Mouse (Mus musculus) kidney, embryonic 16.5 days (tissue): ENCODE data around the gene Ctsr. TPM values are rescaled to one million over a fixed set of nuclear protein-coding genes. Genes with fewer than 3 reads are reported as not detected.
"Not testable (repeated sequence)": the region's sequence is repeated elsewhere in the genome, so short reads cannot be mapped to it uniquely, and the experiment has no call there.

Experiments used
- ATAC-seq: fragments of 200-750 bp; cut with Nextera tagmentation; 2 replicates; pipeline ENCODE4 v1.8.0; 2017; ENCODE audit warnings: moderate TSS enrichment; ENCODE audit not compliant: low FRiP score, low TSS enrichment
- H3K27ac ChIP-seq: fragments of 300-500 bp; sonication (generic); 2 replicates; pipeline ENCODE4 v1.5.1; 2014; ENCODE audit warnings: low read length
- H3K27me3 ChIP-seq: fragments of 300-500 bp; sonication (generic); 2 replicates; pipeline ENCODE4 v1.6.1; 2014; ENCODE audit warnings: low read length, control low read depth, mixed read lengths; ENCODE audit not compliant: insufficient read depth
- H3K36me3 ChIP-seq: fragments of 300-500 bp; sonication (generic); 2 replicates; pipeline ENCODE4 v1.6.1; 2014; ENCODE audit warnings: low read length, control low read depth, mixed read lengths; ENCODE audit not compliant: insufficient read depth
- H3K4me1 ChIP-seq: fragments of 300-500 bp; sonication (generic); 2 replicates; pipeline ENCODE4 v1.6.1; 2014; ENCODE audit warnings: low read length, control low read depth, mixed read lengths; ENCODE audit not compliant: insufficient read depth
- H3K4me2 ChIP-seq: fragments of 300-500 bp; sonication (generic); replicated peaks from 2 replicates; pipeline ENCODE4 v1.6.1; 2014; ENCODE audit warnings: low read depth, low read length
- H3K4me3 ChIP-seq: fragments of 300-500 bp; sonication (generic); 2 replicates; pipeline ENCODE4 v1.5.1; 2014; ENCODE audit warnings: mild to moderate bottlenecking, low read length
- H3K9ac ChIP-seq: fragments of 300-500 bp; sonication (generic); replicated peaks from 2 replicates; pipeline ENCODE4 v1.6.1; 2014; ENCODE audit warnings: low read length
- H3K9me3 ChIP-seq: fragments of 300-500 bp; sonication (generic); 2 replicates; pipeline ENCODE4 v1.6.1; 2016; ENCODE audit warnings: low read length, control low read depth
- whole genome bisulfite sequencing: fragments of 180-500 bp; shearing (Covaris S2); extraction: QIAGEN DNeasy Blood & Tissue Kit; methylation state at CpG from one replicate; pipeline ENCODE4 v1.1.7; 2014; 5-methylcytosine and 5-hydroxymethylcytosine counted together
- polyA plus RNA-seq: library from polyadenylated mRNA; unstranded; fragments of >200 nt; fragmentation: Nextera tagmentation; extraction: Ambion mirVana; gene quantifications from 2 replicates; pipeline ENCODE4 v1.2.1, GENCODE M21; 2015

Gene Ctsr
- not detected in 2 replicates for polyA plus RNA-seq

DNA sequence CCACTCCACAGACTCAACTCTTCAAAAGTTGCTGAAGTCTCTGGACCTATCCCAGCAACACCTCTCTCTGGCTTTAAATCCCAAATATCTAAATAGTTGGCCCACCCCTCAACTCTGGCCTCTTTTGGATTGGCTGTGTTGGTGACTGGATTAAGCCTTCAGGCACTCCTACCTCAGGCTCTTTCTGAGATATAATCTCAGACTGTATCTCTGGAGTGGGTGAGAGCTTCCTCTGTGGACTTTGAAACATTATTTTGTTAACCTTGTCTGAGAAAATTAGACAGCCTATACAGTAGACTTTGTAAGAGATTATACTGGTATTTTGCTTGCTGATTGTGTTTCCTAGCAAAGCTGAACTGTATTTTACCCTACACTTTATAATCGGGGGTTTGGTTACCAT is at the start of gene Ctsr:
Gene Ctsr, minus strand, starts transcription at position 101 of the 400 bp plus-strand sequence.
- no peak for ATAC-seq
- H3K4me2 ChIP-seq: no peak within 1 kb of the TSS
- no peaks in the 10 kb centered on the region for H3K36me3 ChIP-seq
- WGBS: 85% methylated on average over 1 of the region's 1 CpGs
- no peak within 1 kb of the TSS for H3K4me3 ChIP-seq
- no peak within 1 kb of the TSS for H3K9ac ChIP-seq
- no peaks in the 10 kb centered on the region for H3K27me3 ChIP-seq
- no peak within 1 kb of the TSS for H3K27ac ChIP-seq
- no peaks in the 10 kb centered on the region for H3K9me3 ChIP-seq
- no peaks in the 10 kb centered on the region for H3K4me1 ChIP-seq

- no peaks in the 10 kb centered on the region for H3K36me3 ChIP-seq
- no peak within 1 kb of the TSS for H3K9ac ChIP-seq
- no peak within 1 kb of the TSS for H3K4me3 ChIP-seq
- H3K4me2 ChIP-seq: no peak within 1 kb of the TSS
- 89% methylated on average over 3 of the region's 3 CpGs for WGBS
- no peaks in the 10 kb centered on the region for H3K27me3 ChIP-seq
- H3K4me1 ChIP-seq: no peaks in the 10 kb centered on the region
- H3K27ac ChIP-seq: no peak within 1 kb of the TSS
- ATAC-seq: no peak
- 0 out of 2 replicates have a peak, but pooled peaks cover 15% of the 10 kb centered on the region for H3K9me3 ChIP-seq
Observed at GRCm38 (mm10) chr13:61203310-61203709, 39.3 kb upstream of the Ctsr start, which contains the start of gene Cts6. Cts6 (minus strand) TSS chr13:61203410.

GRCm38 (mm10) chr13:61185151-61185933 is 21.3 kb upstream of the Ctsr start:
- 78% methylated on average over 5 of the region's 5 CpGs for WGBS
- not testable (repeated sequence) for H3K4me3 ChIP-seq, H3K9ac ChIP-seq

DNA sequence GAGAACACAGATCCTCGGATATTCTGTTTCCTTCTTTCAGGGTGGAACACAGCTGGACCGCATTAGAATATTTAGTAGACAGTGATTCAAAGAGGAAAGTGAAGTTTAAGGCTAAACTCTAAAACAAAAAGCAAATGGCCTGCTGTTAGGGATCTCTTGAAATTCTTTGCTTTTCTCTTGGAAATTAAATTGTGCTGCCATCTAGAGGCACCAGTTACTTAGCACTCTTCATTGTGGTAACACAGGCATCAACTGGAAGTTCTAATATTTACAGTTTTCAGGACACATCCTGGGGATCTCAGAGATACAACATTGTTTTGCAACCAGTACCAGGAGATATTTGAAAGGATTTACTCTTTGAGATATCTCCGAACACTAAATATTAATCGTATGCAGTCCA is 566 bp upstream of the Ctsr start:
- H3K36me3 ChIP-seq: no peaks in the 10 kb centered on the region
- no peaks in the 10 kb centered on the region for H3K27me3 ChIP-seq
- ATAC-seq: no peak
- H3K4me2 ChIP-seq: no peak overlapping the region
- no peak overlapping the region for H3K27ac ChIP-seq
- H3K9ac ChIP-seq: no peak overlapping the region
- H3K9me3 ChIP-seq: no peaks in the 10 kb centered on the region
- WGBS: 85% methylated on average over 4 of the region's 4 CpGs
- no peak overlapping the region for H3K4me3 ChIP-seq
- H3K4me1 ChIP-seq: no peaks in the 10 kb centered on the region

More at GRCm38 (mm10) chr13:61185151-61185933, 21.3 kb upstream of the Ctsr start:
- not testable (repeated sequence) for H3K9me3 ChIP-seq, H3K27ac ChIP-seq, H3K4me2 ChIP-seq, ATAC-seq, H3K27me3 ChIP-seq, H3K36me3 ChIP-seq, H3K4me1 ChIP-seq

Other genes with a start within 250 kb of the Ctsr start
- not detected in 2 replicates for gene Gm49393, start 228.7 kb downstream of the Ctsr start, polyA plus RNA-seq
- gene Gm49391, start 227.7 kb downstream of the Ctsr start, polyA plus RNA-seq: 1.6 and 1.7 TPM in 2 replicates
- gene Ctla2a, start 227.6 kb downstream of the Ctsr start, polyA plus RNA-seq: 29.9 and 31.0 TPM in 2 replicates
- not detected in 2 replicates for gene Tpbpa, start 222.3 kb downstream of the Ctsr start, polyA plus RNA-seq
- gene Ctsj, start 158.3 kb downstream of the Ctsr start, polyA plus RNA-seq: not detected in 2 replicates
- gene Ctsq, start 123.6 kb downstream of the Ctsr start, polyA plus RNA-seq: not detected in 2 replicates
- gene Cts6, start 39.2 kb upstream of the Ctsr start, polyA plus RNA-seq: not detected in 2 replicates
- gene Cts8, start 91.1 kb upstream of the Ctsr start, polyA plus RNA-seq: not detected in 2 replicates
- gene Gm49398, start 124.6 kb upstream of the Ctsr start, polyA plus RNA-seq: not detected in 2 replicates
- not detected in 2 replicates for gene Cts7, start 193.9 kb upstream of the Ctsr start, polyA plus RNA-seq